ENCODE assay signal across 28 mouse cellular contexts in genomic region chr16:75744014-75744413, GRCm38 (mm10).
"Had no signal": no experiment of that assay in that cellular context is flagged by ENCODE, and none has a peak within 500 bp of the region (broad histone marks: within the 10 kb centered on the region; RNA-seq: fewer than 3 reads in every experiment).

No protein-coding gene starts in this region.

- ATAC-seq: hindbrain, postnatal 0 days; intestine, embryonic 16.5 days; liver, postnatal 0 days had no signal

- H3K9me3 ChIP-seq: heart, embryonic 10.5 days; heart, embryonic 13.5 days; heart, embryonic 15.5 days; hindbrain, embryonic 13.5 days; hindbrain, embryonic 15.5 days; kidney, embryonic 15.5 days; limb, embryonic 10.5 days; limb, embryonic 12.5 days; liver, embryonic 13.5 days; liver, embryonic 15.5 days had no signal

- H3K4me2 ChIP-seq: heart, embryonic 13.5 days; heart, embryonic 15.5 days; hindbrain, embryonic 13.5 days; hindbrain, embryonic 15.5 days; kidney, embryonic 15.5 days; limb, embryonic 12.5 days; liver, embryonic 11.5 days; liver, embryonic 13.5 days; liver, embryonic 15.5 days had no signal

- H3K27me3 ChIP-seq: heart, embryonic 13.5 days; heart, embryonic 15.5 days; hindbrain, embryonic 13.5 days; hindbrain, embryonic 15.5 days; kidney, embryonic 15.5 days; limb, embryonic 12.5 days; liver, embryonic 13.5 days; liver, embryonic 15.5 days had no signal

- H3K36me3 ChIP-seq: heart, embryonic 10.5 days; heart, embryonic 13.5 days; heart, embryonic 15.5 days; hindbrain, embryonic 13.5 days; hindbrain, embryonic 15.5 days; kidney, embryonic 15.5 days; limb, embryonic 10.5 days; limb, embryonic 12.5 days; liver, embryonic 13.5 days; liver, embryonic 15.5 days had no signal

- H3K4me1 ChIP-seq: heart, embryonic 10.5 days; heart, embryonic 13.5 days; heart, embryonic 15.5 days; hindbrain, embryonic 13.5 days; hindbrain, embryonic 15.5 days; kidney, embryonic 15.5 days; limb, embryonic 10.5 days; limb, embryonic 12.5 days; liver, embryonic 13.5 days; liver, embryonic 15.5 days had no signal

- H3K9ac ChIP-seq: heart, embryonic 13.5 days; heart, embryonic 15.5 days; hindbrain, embryonic 13.5 days; hindbrain, embryonic 15.5 days; kidney, embryonic 15.5 days; limb, embryonic 12.5 days; liver, embryonic 13.5 days; liver, embryonic 15.5 days; liver, postnatal 0 days had no signal

- H3K27ac ChIP-seq: heart, embryonic 10.5 days; heart, embryonic 13.5 days; heart, embryonic 15.5 days; hindbrain, embryonic 13.5 days; hindbrain, embryonic 15.5 days; hindbrain, postnatal 0 days; kidney, embryonic 15.5 days; kidney, postnatal 0 days; layer of hippocampus, adult 2 months; left cerebral cortex, adult 2 months; limb, embryonic 10.5 days; limb, embryonic 12.5 days; liver, embryonic 13.5 days; liver, embryonic 15.5 days had no signal

- DNase-seq: gastrocnemius, postnatal 14 days; gastrocnemius, postnatal 36 days; heart, adult 18-20 months; heart, postnatal 14 days; heart, postnatal 36 days; kidney, adult 11 months; kidney, adult 2 months; kidney, adult 9 months; kidney, postnatal 14 days; kidney, postnatal 36 days; liver; liver, embryonic 13.5 days; liver, postnatal 0 days had no signal

- H3K4me3 ChIP-seq: heart, embryonic 10.5 days; heart, embryonic 13.5 days; heart, embryonic 15.5 days; hindbrain, embryonic 13.5 days; hindbrain, embryonic 15.5 days; kidney, embryonic 15.5 days; layer of hippocampus, adult 2 months; left cerebral cortex, adult 2 months; limb, embryonic 10.5 days; limb, embryonic 12.5 days; liver, embryonic 13.5 days; liver, embryonic 15.5 days had no signal
